Mouse (Mus musculus) megakaryocyte-erythroid progenitor cell, adult 5-6 weeks (primary cell): ENCODE measurements around the gene Zfp454. TPM values are rescaled to one million over a fixed set of nuclear protein-coding genes. Genes with fewer than 3 reads are reported as not detected.

Experiments
- ATAC-seq: replicated peaks from 2 replicates; pipeline ENCODE4 v1.8.0; 2016; ENCODE audit warnings: mild to moderate bottlenecking, inconsistent platforms; ENCODE audit not compliant: severe bottlenecking, poor library complexity, low FRiP score, low TSS enrichment
- total RNA-seq, 2 experiments: library from RNA; stranded (forward) in 1 of 2; stranded (reverse) in 1 of 2; fragments of 200-1000, 215-1000 nt in 1 of 2; fragments of >200 nt in 1 of 2; fragmentation: Nextera tagmentation in 1 of 2; gene quantifications; 2 replicates each; pipeline ENCODE4 v1.2.3; 2014 to 2017

Gene Zfp454
- total RNA-seq (2014; fragmentation: Nextera tagmentation) (not detected in 2 replicates), total RNA-seq (2017) (not detected in 2 replicates)

- no peak for ATAC-seq
Observed at GRCm38 (mm10) chr11:50887390-50888128, at the start of gene Zfp454. Gene Zfp454, minus strand, starts transcription at chr11:50887651.

DNA sequence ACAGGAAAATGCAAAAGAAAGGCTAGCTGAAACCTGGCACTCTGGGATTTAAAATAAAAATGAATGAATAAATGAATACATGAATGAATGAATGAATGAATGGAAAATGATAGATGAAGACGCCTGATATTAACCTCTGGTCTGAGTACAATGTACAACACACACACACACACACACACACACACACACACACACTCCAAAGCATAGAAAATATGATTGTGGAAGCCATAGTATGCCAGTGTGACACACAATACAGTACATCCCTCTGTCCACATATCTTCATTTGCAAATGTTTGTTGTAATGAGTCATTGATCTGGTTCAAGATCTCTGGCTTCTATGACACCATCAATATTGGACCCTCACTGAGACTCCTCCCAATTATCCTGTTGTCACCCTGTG, 44.6 kb upstream of the Zfp454 start:
- no peak for ATAC-seq

DNA sequence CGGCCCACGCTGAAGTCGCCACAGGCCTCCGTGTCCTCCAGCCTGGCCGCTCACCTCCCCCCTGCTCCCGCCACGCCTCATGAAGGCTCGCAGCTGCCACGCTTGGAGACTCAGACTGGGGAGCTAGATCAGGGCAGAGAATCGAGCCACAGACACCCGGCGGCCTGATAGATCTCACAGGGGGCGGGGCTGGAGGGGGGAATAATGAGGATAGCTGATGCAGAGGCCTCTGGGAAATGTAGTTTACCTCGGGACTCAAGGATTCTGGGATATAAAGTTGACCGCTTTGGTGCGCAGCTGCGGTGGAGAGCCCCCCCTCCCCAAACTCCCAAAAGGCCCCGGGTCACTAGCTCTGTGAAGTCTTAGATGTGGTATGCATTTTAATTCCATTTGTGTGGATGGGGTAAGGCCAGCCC, 44.0 kb upstream of the Zfp454 start, which contains the start of gene Zfp354b:
Zfp354b (minus strand) TSS at position 183 of the 416 bp plus-strand sequence.
- peak; percentile 99 for ATAC-seq

DNA sequence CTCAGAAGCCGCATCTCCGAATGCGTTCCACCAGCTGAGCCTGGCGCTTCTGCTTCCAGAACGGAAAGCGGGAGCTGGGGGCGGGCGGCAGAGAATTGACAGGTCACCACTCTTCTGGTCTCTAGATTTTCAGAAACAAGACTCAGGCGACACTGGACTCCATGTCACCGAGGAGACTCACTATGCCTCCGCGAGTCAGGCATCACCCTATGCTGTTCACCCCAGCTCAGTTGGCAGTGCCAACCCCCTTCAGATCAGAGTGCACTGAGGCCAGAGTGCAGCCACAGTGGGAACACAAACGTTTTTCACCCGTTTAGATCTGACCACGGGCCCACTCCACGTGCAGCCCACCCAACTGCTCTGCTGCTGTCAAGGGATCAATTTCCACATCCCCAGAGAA, 43.6 kb upstream of the Zfp454 start:
- peak; percentile 40 for ATAC-seq

- peak; percentile 39; the same call in 1 of the 2 replicates for ATAC-seq
Observed at GRCm38 (mm10) chr11:50930469-50931014, 43.1 kb upstream of the Zfp454 start.

GRCm38 (mm10) chr11:50915671-50916320, 28.3 kb upstream of the Zfp454 start, which contains the start of gene Zfp2:
Gene Zfp2, minus strand, starts transcription at chr11:50916165.
- ATAC-seq: peak; percentile 100

GRCm38 (mm10) chr11:50914461-50914860, 27.0 kb upstream of the Zfp454 start:
- no peak for ATAC-seq

DNA sequence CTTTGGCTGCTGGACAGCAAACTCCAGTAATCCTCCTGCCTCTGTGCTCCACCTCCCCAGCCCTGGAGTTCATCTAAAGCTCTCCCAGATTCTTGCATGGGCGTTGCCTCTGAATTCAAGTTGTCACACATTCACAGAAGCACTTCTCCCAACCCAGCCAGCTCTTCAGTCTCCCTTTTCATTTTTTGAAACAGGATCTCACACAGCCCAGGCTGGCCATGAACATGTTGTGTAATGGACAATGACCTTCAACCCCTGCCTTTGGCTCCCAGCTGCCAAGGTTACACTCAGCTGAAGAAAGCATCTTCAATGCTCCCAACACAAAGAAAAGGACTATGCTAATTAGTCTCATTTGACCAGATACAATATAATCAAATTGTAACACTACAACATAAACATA, 25.9 kb upstream of the Zfp454 start:
- ATAC-seq: no peak

GRCm38 (mm10) chr11:50908136-50908535, 20.7 kb upstream of the Zfp454 start:
- ATAC-seq: no peak

GRCm38 (mm10) chr11:50897359-50897758, 9.9 kb upstream of the Zfp454 start:
- ATAC-seq: no peak

DNA sequence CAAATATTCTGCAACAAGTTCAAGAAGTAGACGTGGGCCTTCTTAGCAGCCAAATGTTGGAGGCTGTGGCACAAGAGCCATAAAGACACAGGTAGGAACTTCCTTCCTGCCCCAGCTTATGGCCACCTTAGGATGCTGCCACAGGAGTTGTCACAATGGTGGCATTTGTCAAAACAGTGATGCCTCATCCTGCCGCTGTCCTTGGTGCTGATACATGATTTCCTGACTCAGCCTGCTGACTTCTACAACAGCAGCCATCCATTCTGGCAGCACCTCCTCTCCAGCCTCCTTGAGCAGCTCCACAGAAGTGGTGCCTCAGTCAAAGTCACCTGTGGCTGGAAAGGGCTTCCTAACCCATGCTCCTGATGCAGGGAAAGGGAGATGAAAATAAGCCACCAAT, 5.0 kb upstream of the Zfp454 start:
- peak; percentile 44; the same call in 1 of the 2 replicates for ATAC-seq

DNA sequence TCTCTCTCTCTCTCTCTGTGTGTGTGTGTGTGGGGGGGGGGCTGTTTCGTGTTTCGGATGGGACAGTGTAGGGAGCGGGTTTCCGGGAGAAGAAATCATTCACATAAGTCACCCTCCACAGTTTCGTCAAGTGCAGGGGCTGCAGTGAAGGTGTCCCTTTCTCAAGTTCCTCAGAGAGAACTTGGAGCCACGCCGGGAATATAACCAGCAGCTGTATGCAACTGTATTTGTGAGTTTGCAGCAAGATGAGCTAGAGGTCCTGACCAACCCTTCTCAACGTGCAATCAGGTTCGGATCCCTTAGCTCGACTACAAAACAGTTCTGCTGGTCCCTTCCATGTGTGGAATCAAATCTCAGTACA, 538 bp downstream of the Zfp454 start:
- no peak for ATAC-seq

- no peak for ATAC-seq
Observed at GRCm38 (mm10) chr11:50886231-50886932, 1.1 kb downstream of the Zfp454 start.

GRCm38 (mm10) chr11:50883756-50884155, 3.7 kb downstream of the Zfp454 start:
- no peak for ATAC-seq

GRCm38 (mm10) chr11:50878641-50879040, 8.8 kb downstream of the Zfp454 start:
- ATAC-seq: no peak

DNA sequence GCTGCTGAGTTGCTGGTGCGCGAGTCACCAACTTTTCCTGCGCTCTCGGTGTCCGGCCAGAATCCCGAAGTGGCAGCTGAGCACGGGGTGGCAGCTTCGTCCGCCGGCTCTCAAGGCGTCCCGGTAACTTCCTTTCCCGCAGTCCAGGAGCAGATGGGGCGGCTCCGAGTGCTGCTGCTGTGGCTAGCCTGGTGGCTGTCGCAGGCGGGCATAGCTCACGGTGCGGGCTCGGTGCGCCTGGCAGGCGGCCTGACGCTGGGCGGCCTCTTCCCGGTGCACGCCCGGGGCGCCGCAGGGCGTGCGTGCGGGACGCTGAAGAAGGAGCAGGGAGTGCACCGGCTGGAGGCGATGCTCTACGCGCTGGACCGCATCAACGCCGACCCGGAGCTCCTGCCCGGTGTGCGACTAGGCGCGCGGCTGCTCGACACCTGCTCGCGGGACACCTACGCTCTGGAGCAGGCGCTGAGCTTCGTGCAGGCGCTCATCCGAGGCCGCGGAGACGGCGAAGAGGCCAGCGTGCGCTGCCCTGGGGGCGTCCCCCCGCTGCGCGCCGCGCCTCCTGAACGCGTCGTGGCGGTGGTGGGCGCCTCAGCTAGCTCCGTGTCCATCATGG, 36.4 kb downstream of the Zfp454 start:
- no peak for ATAC-seq

- no peak for ATAC-seq
Observed at GRCm38 (mm10) chr11:50850177-50850735, 37.2 kb downstream of the Zfp454 start, which contains the start of gene Grm6. Gene Grm6, plus strand, starts transcription at chr11:50850685.

GRCm38 (mm10) chr11:50849310-50849709, 38.1 kb downstream of the Zfp454 start:
- no peak for ATAC-seq

GRCm38 (mm10) chr11:50848520-50849137, 38.8 kb downstream of the Zfp454 start:
- peak; percentile 59 for ATAC-seq
